Mouse (Mus musculus) ES-Bruce4 (cell line): Measurements from ENCODE around the gene Col24a1. TPM values are rescaled to one million over a fixed set of nuclear protein-coding genes. Genes with fewer than 3 reads are reported as not detected.

Experiments
- H3K27ac ChIP-seq: 2 replicates; pipeline ENCODE4 v1.5.1; 2012; ENCODE audit warnings: low read length, inconsistent platforms; ENCODE audit not compliant: insufficient read depth
- H3K27me3 ChIP-seq: 2 replicates; pipeline ENCODE4 v1.6.1; 2012; ENCODE audit warnings: mild to moderate bottlenecking, low read length, inconsistent platforms; ENCODE audit not compliant: control insufficient read depth, poor library complexity, insufficient read depth, severe bottlenecking
- H3K36me3 ChIP-seq: 2 replicates; pipeline ENCODE4 v1.6.1; 2012; ENCODE audit warnings: inconsistent platforms, mild to moderate bottlenecking, low read length, moderate library complexity; ENCODE audit not compliant: control insufficient read depth, poor library complexity, insufficient read depth, severe bottlenecking
- H3K4me1 ChIP-seq: one replicate; pipeline ENCODE4 v1.8.1; 2011; ENCODE audit warnings: low read length; ENCODE audit not compliant: control insufficient read depth, insufficient read depth
- H3K4me3 ChIP-seq: 2 replicates; pipeline ENCODE4 v1.5.1; 2011; ENCODE audit warnings: low read depth, mild to moderate bottlenecking, low read length
- H3K9ac ChIP-seq: 2 replicates; pipeline ENCODE4 v1.6.1; 2012; ENCODE audit warnings: low read depth, mild to moderate bottlenecking, inconsistent platforms; ENCODE audit not compliant: poor library complexity, severe bottlenecking
- H3K9me3 ChIP-seq: replicated peaks from 2 replicates; pipeline ENCODE4 v1.6.1; 2012; ENCODE audit warnings: mild to moderate bottlenecking, low read length, inconsistent platforms; ENCODE audit not compliant: control insufficient read depth, poor library complexity, insufficient read depth, severe bottlenecking
- CTCF ChIP-seq: IDR thresholded peaks from one replicate; pipeline ENCODE4 v1.8.1; 2011; ENCODE audit warnings: low read depth, low read length
- EP300 ChIP-seq: IDR thresholded peaks from 2 replicates; pipeline ENCODE4 v1.6.1; 2011; ENCODE audit warnings: low read depth, low read length; ENCODE audit not compliant: insufficient read depth
- POLR2A ChIP-seq: IDR thresholded peaks from one replicate; pipeline ENCODE4 v1.8.1; 2011; ENCODE audit warnings: low read length; ENCODE audit not compliant: insufficient read depth
- polyA plus RNA-seq: library from polyadenylated mRNA; stranded (reverse); fragments of >200 nt; gene quantifications from 2 replicates; pipeline ENCODE4 v1.2.4, GENCODE M21; 2011; ENCODE audit warnings: low read depth; ENCODE audit not compliant: missing spikeins, insufficient read depth, insufficient read length

Gene Col24a1
- polyA plus RNA-seq, 1 experiment = 0.78 TPM

DNA sequence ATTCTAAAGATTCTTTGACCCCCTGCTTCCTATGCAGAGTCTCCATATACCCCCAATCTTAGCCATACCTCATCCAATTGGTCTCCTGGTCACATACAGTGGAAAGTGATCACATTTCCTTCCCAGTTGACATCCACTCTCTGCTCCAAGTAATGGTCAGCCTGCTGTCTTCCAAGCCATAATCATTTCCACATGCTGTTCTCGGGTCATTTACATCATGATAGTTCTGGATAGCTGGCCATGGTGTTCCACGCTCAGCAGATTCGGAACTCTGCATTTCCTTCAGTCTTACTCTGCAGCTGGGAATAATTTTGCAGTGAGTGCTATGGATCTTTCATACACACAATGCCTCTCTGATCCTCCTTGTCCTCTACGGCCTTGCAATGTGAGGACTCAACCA is 233.0 kb downstream of the Col24a1 start:
- TF ChIP-seq CTCF (no peak), EP300 (no peak), POLR2A (no peak)
- Histone ChIP-seq H3K9me3 (no peaks in the 10 kb centered on the region), H3K27me3 (no peaks in the 10 kb centered on the region), H3K36me3 (no peaks in the 10 kb centered on the region), H3K4me1 (no peaks in the 10 kb centered on the region), H3K4me3 (no peak overlapping the region), H3K27ac (no peak overlapping the region), H3K9ac (no peak overlapping the region)

GRCm38 (mm10) chr3:145537870-145538269 is 245.6 kb downstream of the Col24a1 start:
- H3K9ac ChIP-seq = no peak overlapping the region
- no peak overlapping the region for H3K4me3 ChIP-seq
- no peaks in the 10 kb centered on the region for H3K36me3 ChIP-seq
- TF ChIP-seq POLR2A = no peak
- TF ChIP-seq CTCF = no peak
- TF ChIP-seq EP300 = no peak
- no peaks in the 10 kb centered on the region for H3K4me1 ChIP-seq
- H3K27me3 ChIP-seq = no peaks in the 10 kb centered on the region
- no peaks in the 10 kb centered on the region for H3K9me3 ChIP-seq
- H3K27ac ChIP-seq = no peak overlapping the region

- Histone ChIP-seq H3K36me3 (no peaks in the 10 kb centered on the region), H3K9ac (no peak overlapping the region), H3K27ac (no peak overlapping the region), H3K4me3 (no peak overlapping the region), H3K9me3 (no peaks in the 10 kb centered on the region), H3K4me1 (no peaks in the 10 kb centered on the region), H3K27me3 (no peaks in the 10 kb centered on the region; the same call in 1 of the 2 replicates)
- TF ChIP-seq CTCF (no peak), POLR2A (no peak), EP300 (no peak)
Measured at GRCm38 (mm10) chr3:145548441-145549415, 256.5 kb downstream of the Col24a1 start.

DNA sequence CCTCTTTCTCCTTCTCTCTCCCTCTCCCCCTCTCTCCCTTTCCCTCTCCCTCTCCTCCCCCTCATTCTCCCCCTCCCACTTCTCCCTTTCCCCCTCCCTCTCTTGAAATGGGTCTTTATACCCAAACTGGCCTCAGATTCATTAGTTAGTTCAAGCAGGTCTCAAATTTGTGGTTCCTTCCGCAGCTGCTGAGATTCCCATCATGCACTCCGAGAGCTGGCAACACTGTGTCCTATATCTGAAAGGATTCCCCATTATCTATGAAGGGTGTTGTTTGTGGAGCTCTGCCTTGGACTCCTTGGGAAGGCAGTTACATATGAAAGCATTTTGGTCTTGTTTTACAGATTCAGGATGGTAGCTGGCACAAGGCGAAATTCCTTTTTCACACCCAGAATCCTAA is 257.9 kb downstream of the Col24a1 start:
- H3K9ac ChIP-seq = no peak overlapping the region
- no peak overlapping the region for H3K4me3 ChIP-seq
- no peaks in the 10 kb centered on the region for H3K36me3 ChIP-seq
- no peaks in the 10 kb centered on the region; the same call in 1 of the 2 replicates for H3K27me3 ChIP-seq
- H3K27ac ChIP-seq = no peak overlapping the region
- TF ChIP-seq EP300 (no peak), CTCF (no peak), POLR2A (no peak)
- H3K9me3 ChIP-seq = no peaks in the 10 kb centered on the region
- H3K4me1 ChIP-seq = no peaks in the 10 kb centered on the region

- TF ChIP-seq CTCF (no peak), EP300 (no peak), POLR2A (no peak)
Measured at GRCm38 (mm10) chr3:145554388-145554787, 262.1 kb downstream of the Col24a1 start.

DNA sequence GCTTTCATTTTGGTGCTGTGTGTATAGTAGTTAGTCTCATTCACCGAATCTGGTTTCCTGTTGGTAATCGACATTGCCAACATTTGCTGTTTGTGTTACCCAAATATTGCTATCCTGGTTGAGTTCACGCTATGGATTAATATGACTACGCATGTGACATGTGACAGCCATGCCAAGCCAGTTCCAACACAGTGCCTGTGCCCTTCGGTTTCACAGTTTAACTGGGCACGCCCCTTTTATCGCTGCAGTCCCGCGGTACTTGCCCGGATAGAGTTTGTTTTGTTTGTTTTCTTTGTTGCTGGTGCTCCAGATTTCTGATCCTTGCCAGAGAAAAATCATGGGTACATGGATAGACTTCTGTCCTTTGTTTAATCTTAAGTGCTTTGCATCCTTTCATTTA is 263.9 kb downstream of the Col24a1 start:
- no peaks in the 10 kb centered on the region for H3K9me3 ChIP-seq
- no peak overlapping the region for H3K27ac ChIP-seq
- H3K4me3 ChIP-seq = no peak overlapping the region
- H3K36me3 ChIP-seq = no peaks in the 10 kb centered on the region
- H3K27me3 ChIP-seq = no peaks in the 10 kb centered on the region
- no peak overlapping the region for H3K9ac ChIP-seq
- TF ChIP-seq EP300 (no peak), CTCF (no peak), POLR2A (no peak)
- no peaks in the 10 kb centered on the region for H3K4me1 ChIP-seq

More at GRCm38 (mm10) chr3:145554388-145554787, 262.1 kb downstream of the Col24a1 start:
- Histone ChIP-seq H3K4me1 (no peaks in the 10 kb centered on the region), H3K4me3 (no peak overlapping the region), H3K27ac (no peak overlapping the region), H3K9me3 (no peaks in the 10 kb centered on the region), H3K9ac (no peak overlapping the region), H3K27me3 (no peaks in the 10 kb centered on the region; the same call in 1 of the 2 replicates), H3K36me3 (no peaks in the 10 kb centered on the region)
